Mouse (Mus musculus): ENCODE measurements around the gene Scn2b. TPM values are rescaled to one million over a fixed set of nuclear protein-coding genes. Genes with fewer than 3 reads are reported as not detected.

Gene Scn2b
- polyA plus RNA-seq, 1 experiment from 2014 or later = 0.17 TPM

GRCm38 (mm10) chr9:45119954-45120530 is 2.5 kb downstream of the Scn2b start:
- Histone ChIP-seq H3K9ac (no peak overlapping the region), H3K4me3 (replicated peaks) (no peak overlapping the region), H3K9me3 (replicated peaks) (no peaks in the 10 kb centered on the region), H3K4me2 (no peak overlapping the region), H3K36me3 (replicated peaks) (no peaks in the 10 kb centered on the region), H3K4me1 (replicated peaks) (peaks cover 14% of the 10 kb centered on the region; the same call in 1 of the 2 replicates), H3K27ac (replicated peaks) (no peak overlapping the region), H3K27me3 (peaks cover 43% of the 10 kb centered on the region)
- no peak for ATAC-seq (ENCODE audit: insufficient read depth)
- WGBS (ENCODE audit: insufficient replicate concordance) = 73% methylated on average over 14 of the region's 14 CpGs

DNA sequence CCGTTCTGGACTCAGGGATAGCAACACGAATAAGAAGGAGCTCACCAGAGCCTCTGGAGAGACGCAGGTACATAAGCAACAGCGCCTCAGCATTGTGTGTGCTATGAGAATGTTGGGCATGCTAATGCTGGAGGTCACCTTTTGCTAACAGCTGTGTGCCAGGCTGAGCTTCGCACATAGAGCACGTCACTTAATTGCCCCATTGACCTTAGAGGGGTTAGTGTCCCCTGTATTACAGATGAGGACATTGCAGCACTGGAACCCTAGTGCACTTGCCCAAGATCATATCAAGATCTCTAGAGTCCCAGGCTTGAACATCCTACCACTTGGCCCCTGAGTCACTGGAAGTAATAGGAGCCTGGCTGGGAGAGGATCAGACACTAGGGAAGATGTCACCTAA is 3.0 kb downstream of the Scn2b start:
- WGBS (ENCODE audit: insufficient replicate concordance) = 63% methylated on average over 6 of the region's 6 CpGs
- Histone ChIP-seq H3K27me3 (peaks cover 38% of the 10 kb centered on the region), H3K9me3 (replicated peaks) (no peaks in the 10 kb centered on the region), H3K9ac (no peak overlapping the region), H3K4me2 (no peak overlapping the region), H3K4me3 (replicated peaks) (no peak overlapping the region), H3K27ac (replicated peaks) (no peak overlapping the region), H3K36me3 (replicated peaks) (no peaks in the 10 kb centered on the region), H3K4me1 (replicated peaks) (peaks cover 14% of the 10 kb centered on the region; the same call in 1 of the 2 replicates)
- no peak for ATAC-seq (ENCODE audit: insufficient read depth)

DNA sequence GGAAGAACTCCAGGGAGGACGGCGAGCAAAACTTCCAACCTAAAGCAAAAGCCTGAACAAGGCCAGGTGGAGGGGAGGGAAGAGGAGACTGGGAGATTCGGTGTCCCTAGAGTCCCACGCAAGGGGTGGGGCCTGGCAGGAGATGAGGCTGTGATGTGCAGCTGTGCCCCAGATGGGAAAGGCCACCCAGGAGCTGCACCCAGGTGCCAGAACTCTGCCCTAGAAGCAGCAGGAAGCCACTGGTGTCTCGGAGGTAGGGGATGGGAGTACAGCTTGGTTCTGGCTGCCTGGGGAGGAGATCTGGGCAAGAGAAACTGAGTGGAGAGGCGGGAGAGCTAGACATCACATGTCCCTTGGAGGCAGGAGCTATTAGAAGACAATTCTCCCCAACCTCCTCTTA is 3.4 kb downstream of the Scn2b start:
- no peak for ATAC-seq (ENCODE audit: insufficient read depth)
- no peak overlapping the region for H3K4me2 ChIP-seq
- H3K9ac ChIP-seq = no peak overlapping the region
- H3K4me1 ChIP-seq (replicated peaks) = peaks cover 10% of the 10 kb centered on the region; the same call in 1 of the 2 replicates
- peaks cover 34% of the 10 kb centered on the region for H3K27me3 ChIP-seq
- no peak overlapping the region for H3K4me3 ChIP-seq (replicated peaks)
- 46% methylated on average over 6 of the region's 6 CpGs for WGBS (ENCODE audit: insufficient replicate concordance)
- H3K27ac ChIP-seq (replicated peaks) = no peak overlapping the region
- no peaks in the 10 kb centered on the region for H3K9me3 ChIP-seq (replicated peaks)
- H3K36me3 ChIP-seq (replicated peaks) = no peaks in the 10 kb centered on the region

GRCm38 (mm10) chr9:45121769-45122168 is 4.2 kb downstream of the Scn2b start:
- Histone ChIP-seq H3K9me3 (replicated peaks) (no peaks in the 10 kb centered on the region), H3K4me2 (peak overlapping the region; percentile 30), H3K4me3 (replicated peaks) (no peak overlapping the region), H3K36me3 (replicated peaks) (no peaks in the 10 kb centered on the region), H3K4me1 (replicated peaks) (peaks cover 8% of the 10 kb centered on the region; the same call in 1 of the 2 replicates), H3K9ac (no peak overlapping the region), H3K27ac (replicated peaks) (no peak overlapping the region), H3K27me3 (peaks cover 26% of the 10 kb centered on the region)
- no peak for ATAC-seq (ENCODE audit: insufficient read depth)
- WGBS (ENCODE audit: insufficient replicate concordance) = 4% methylated on average over 10 of the region's 10 CpGs

GRCm38 (mm10) chr9:45122209-45122761 is 4.7 kb downstream of the Scn2b start:
- Histone ChIP-seq H3K9ac (no peak overlapping the region), H3K4me1 (replicated peaks) (peaks cover 8% of the 10 kb centered on the region; the same call in 1 of the 2 replicates), H3K36me3 (replicated peaks) (no peaks in the 10 kb centered on the region), H3K4me2 (peak overlapping the region; percentile 30), H3K4me3 (replicated peaks) (no peak overlapping the region), H3K9me3 (replicated peaks) (no peaks in the 10 kb centered on the region), H3K27me3 (peaks cover 21% of the 10 kb centered on the region), H3K27ac (replicated peaks) (no peak overlapping the region)
- ATAC-seq (ENCODE audit: insufficient read depth) = peak; percentile 25; the same call in 1 of the 2 replicates
- 24% methylated on average over 9 of the region's 9 CpGs for WGBS (ENCODE audit: insufficient replicate concordance)

DNA sequence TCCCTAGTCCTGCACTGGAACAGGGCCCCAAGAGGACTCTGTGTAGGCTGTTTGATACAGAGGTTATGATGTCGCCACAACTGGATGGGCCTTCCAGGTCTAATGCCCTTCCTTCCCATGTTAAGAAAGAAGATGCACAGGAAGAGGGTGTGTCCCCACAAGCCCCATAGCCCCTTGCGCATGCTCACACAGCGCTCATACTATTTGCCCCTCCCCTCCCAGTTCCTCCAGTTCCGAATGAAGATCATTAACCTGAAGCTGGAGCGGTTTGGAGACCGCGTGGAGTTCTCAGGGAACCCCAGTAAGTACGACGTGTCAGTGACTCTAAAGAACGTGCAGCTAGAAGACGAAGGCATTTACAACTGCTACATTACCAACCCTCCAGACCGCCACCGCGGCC is 7.6 kb downstream of the Scn2b start:
- 73% methylated on average over 14 of the region's 14 CpGs for WGBS (ENCODE audit: insufficient replicate concordance)
- H3K27me3 ChIP-seq = peaks cover 8% of the 10 kb centered on the region; the same call in 1 of the 2 replicates

DNA sequence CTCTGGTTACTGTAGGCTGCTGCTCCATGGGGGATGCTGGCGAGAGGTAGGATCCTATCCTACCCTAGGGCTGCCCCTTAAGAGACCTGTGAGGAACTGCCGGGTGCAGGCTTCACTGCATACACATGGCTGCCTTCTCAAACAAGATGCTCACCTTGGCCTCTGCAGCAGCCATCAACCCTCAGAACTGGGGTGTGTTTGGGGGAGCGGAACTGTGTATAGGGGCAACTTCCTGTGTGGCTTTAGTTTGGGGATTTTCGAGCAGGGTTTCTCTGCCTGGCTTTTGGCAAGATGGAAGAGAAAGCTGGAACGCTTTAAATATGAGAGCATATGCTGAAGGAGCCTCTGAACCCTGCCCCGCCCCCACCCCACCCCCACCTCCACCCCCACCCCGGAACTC is 9.4 kb downstream of the Scn2b start:
- Histone ChIP-seq H3K9ac (no peak overlapping the region), H3K4me2 (no peak overlapping the region), H3K27me3 (no peaks in the 10 kb centered on the region; the same call in 1 of the 2 replicates), H3K4me3 (replicated peaks) (no peak overlapping the region), H3K9me3 (replicated peaks) (no peaks in the 10 kb centered on the region), H3K4me1 (replicated peaks) (peaks cover 5% of the 10 kb centered on the region; the same call in 1 of the 2 replicates), H3K27ac (replicated peaks) (no peak overlapping the region), H3K36me3 (replicated peaks) (no peaks in the 10 kb centered on the region)
- no peak for ATAC-seq (ENCODE audit: insufficient read depth)
- WGBS (ENCODE audit: insufficient replicate concordance) = 35% methylated on average over 7 of the region's 7 CpGs

More for the DNA sequence above, 7.6 kb downstream of the Scn2b start:
- no peak overlapping the region for H3K4me2 ChIP-seq
- no peaks in the 10 kb centered on the region for H3K36me3 ChIP-seq (replicated peaks)
- no peak for ATAC-seq (ENCODE audit: insufficient read depth)
- H3K9ac ChIP-seq = no peak overlapping the region
- H3K4me3 ChIP-seq (replicated peaks) = no peak overlapping the region
- peaks cover 8% of the 10 kb centered on the region; the same call in 1 of the 2 replicates for H3K4me1 ChIP-seq (replicated peaks)
- H3K27ac ChIP-seq (replicated peaks) = no peak overlapping the region
- H3K9me3 ChIP-seq (replicated peaks) = no peaks in the 10 kb centered on the region

DNA sequence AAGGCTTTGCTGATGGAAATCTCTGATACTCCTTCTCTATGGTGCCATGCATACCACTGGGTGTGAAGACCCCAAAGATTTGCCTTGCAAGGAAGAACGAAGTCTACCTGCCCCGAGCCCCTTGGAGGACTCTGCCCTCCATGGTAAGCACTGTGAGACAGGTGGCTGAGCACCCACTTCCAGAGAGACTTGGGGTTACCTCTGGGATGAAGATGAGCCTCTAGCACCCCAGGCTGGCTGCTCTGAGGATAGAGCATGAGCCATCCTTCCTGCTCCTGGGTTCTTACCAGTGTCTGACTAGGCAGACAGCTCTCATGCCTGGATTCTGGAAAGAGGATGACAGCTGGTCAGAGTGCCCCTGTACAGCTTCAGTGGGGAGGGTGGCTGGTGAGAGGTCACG is 12.5 kb downstream of the Scn2b start:
- H3K36me3 ChIP-seq (replicated peaks) = no peaks in the 10 kb centered on the region
- H3K27me3 ChIP-seq = peaks cover 11% of the 10 kb centered on the region
- no peak overlapping the region for H3K4me3 ChIP-seq (replicated peaks)
- H3K4me1 ChIP-seq (replicated peaks) = no peaks in the 10 kb centered on the region
- no peak for ATAC-seq (ENCODE audit: insufficient read depth)
- no peak overlapping the region for H3K27ac ChIP-seq (replicated peaks)
- H3K9me3 ChIP-seq (replicated peaks) = no peaks in the 10 kb centered on the region
- H3K4me2 ChIP-seq = no peak overlapping the region
- H3K9ac ChIP-seq = no peak overlapping the region
- WGBS (ENCODE audit: insufficient replicate concordance) = 56% methylated on average over 3 of the region's 3 CpGs

- WGBS (ENCODE audit: insufficient replicate concordance) = 17% methylated on average over 5 of the region's 5 CpGs
- ATAC-seq (ENCODE audit: insufficient read depth) = no peak
These were observed 16.1 kb downstream of the Scn2b start for GRCm38 (mm10) chr9:45133484-45134310.

DNA sequence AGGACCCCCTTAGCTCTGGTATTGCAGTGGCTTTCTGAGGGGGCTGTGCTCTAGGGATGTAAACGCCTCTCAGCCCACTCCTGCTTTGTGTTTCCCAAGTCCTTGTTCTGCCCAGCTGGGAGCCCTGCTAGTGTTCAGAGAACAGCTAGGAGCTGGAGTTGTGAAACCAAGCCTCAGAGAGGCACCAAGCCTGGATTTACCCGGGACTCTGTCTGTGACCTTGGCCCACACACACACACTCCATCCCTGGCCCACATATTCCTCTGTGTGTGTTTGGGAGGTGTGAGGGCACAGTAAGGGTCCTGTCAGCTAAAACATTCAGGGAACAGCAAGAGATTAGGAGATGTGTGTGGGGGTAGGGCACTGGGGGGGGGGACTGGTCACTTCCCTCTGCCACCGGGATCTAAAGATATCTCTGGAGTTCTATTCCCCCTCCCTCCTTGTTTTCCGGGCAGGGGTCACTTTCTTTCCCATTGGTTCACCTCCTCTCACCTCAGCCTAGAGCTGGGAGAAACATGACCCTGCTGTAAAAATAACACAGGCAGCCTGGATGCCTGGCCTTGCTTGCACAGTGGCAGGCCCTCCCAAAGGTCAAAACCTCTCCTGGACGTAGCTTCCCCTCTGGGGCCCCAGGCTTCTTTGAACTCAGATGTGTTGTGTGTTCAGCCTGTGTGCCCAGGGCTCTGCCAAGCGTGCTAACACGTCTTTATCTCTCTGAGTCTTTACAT is 19.0 kb downstream of the Scn2b start:
- Histone ChIP-seq H3K9ac (no peak overlapping the region), H3K27me3 (peaks cover 76% of the 10 kb centered on the region), H3K4me1 (replicated peaks) (peaks cover 19% of the 10 kb centered on the region; the same call in 1 of the 2 replicates), H3K36me3 (replicated peaks) (no peaks in the 10 kb centered on the region), H3K4me3 (replicated peaks) (no peak overlapping the region), H3K9me3 (replicated peaks) (no peaks in the 10 kb centered on the region), H3K4me2 (no peak overlapping the region; the same call in 1 of the 2 replicates), H3K27ac (replicated peaks) (peak overlapping the region; percentile 74)
- ATAC-seq (ENCODE audit: insufficient read depth) = peak; percentile 80
- 8% methylated on average over 7 of the region's 7 CpGs for WGBS (ENCODE audit: insufficient replicate concordance)

More at GRCm38 (mm10) chr9:45133484-45134310, 16.1 kb downstream of the Scn2b start:
- H3K9me3 ChIP-seq (replicated peaks) = no peaks in the 10 kb centered on the region
- peaks cover 19% of the 10 kb centered on the region; the same call in 1 of the 2 replicates for H3K4me1 ChIP-seq (replicated peaks)
- no peaks in the 10 kb centered on the region for H3K36me3 ChIP-seq (replicated peaks)
- no peak overlapping the region for H3K27ac ChIP-seq (replicated peaks)
- no peak overlapping the region for H3K4me2 ChIP-seq
- H3K4me3 ChIP-seq (replicated peaks) = no peak overlapping the region
- H3K27me3 ChIP-seq = peaks cover 47% of the 10 kb centered on the region
- no peak overlapping the region for H3K9ac ChIP-seq
